Mouse (Mus musculus) olfactory bulb, adult 2 months (tissue): ENCODE measurements around the gene Kat5. TPM values are rescaled to one million over a fixed set of nuclear protein-coding genes. Genes with fewer than 3 reads are reported as not detected.

Experiments
- H3K27ac ChIP-seq: fragments of 200-500 bp; 2 replicates; pipeline ENCODE4 v1.5.1; 2012; ENCODE audit warnings: low read depth, low read length; ENCODE audit not compliant: insufficient read depth
- H3K4me1 ChIP-seq: fragments of 200-500 bp; 2 replicates; pipeline ENCODE4 v1.6.1; 2012; ENCODE audit warnings: low read length; ENCODE audit not compliant: control insufficient read depth, insufficient read depth
- H3K4me3 ChIP-seq: fragments of 200-500 bp; 2 replicates; pipeline ENCODE4 v1.5.1; 2012; ENCODE audit warnings: mild to moderate bottlenecking, low read depth, low read length, moderate library complexity; ENCODE audit not compliant: insufficient read depth
- CTCF ChIP-seq: fragments of 200-500 bp; IDR thresholded peaks from 2 replicates; pipeline ENCODE4 v1.5.1; 2012; ENCODE audit warnings: low read depth, mild to moderate bottlenecking, low read length, moderate library complexity; ENCODE audit not compliant: insufficient read depth
- POLR2A ChIP-seq: fragments of 200-500 bp; IDR thresholded peaks from 2 replicates; pipeline ENCODE4 v1.6.1; 2012; ENCODE audit warnings: mild to moderate bottlenecking, low read depth, low read length, moderate library complexity; ENCODE audit not compliant: insufficient read depth
- WGBS: fragments of 180-500 bp; shearing (Covaris S2); methylation state at CpG from one replicate; pipeline ENCODE4 v1.1.7; 2018; 5-methylcytosine and 5-hydroxymethylcytosine counted together
- polyA plus RNA-seq: library from polyadenylated mRNA; stranded (reverse); fragments of >200 nt; gene quantifications from 2 replicates; pipeline ENCODE4 v1.2.4, GENCODE M21; 2012; ENCODE audit warnings: low replicate concordance; ENCODE audit not compliant: missing spikeins, insufficient read depth, insufficient read length

Gene Kat5
- polyA plus RNA-seq, 1 experiment = not detected

DNA sequence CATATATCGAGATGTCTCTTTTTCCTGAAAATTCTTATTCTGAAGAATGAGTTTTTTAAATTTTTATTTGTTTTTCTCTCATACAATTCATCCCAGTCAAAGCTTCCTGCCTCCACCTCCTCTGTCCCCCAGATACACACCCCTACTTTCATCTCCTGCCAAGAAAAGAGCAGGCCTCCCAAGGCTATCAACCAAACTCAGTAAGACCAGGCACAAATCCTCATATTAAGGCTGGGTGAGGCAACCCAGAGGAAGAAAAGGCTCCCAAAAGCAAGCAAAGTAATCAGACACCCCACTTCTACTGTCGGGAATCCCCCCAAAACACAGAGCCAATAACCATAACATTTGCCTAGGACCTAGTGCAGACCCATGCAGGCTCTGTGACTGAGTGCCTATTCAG is 28.0 kb downstream of the Kat5 start:
- TF ChIP-seq POLR2A = no peak
- no peak for TF ChIP-seq CTCF
- H3K27ac ChIP-seq = no peak overlapping the region
- WGBS = 72% methylated on average over 2 of the region's 2 CpGs
- H3K4me3 ChIP-seq = no peak overlapping the region
- no peaks in the 10 kb centered on the region for H3K4me1 ChIP-seq

DNA sequence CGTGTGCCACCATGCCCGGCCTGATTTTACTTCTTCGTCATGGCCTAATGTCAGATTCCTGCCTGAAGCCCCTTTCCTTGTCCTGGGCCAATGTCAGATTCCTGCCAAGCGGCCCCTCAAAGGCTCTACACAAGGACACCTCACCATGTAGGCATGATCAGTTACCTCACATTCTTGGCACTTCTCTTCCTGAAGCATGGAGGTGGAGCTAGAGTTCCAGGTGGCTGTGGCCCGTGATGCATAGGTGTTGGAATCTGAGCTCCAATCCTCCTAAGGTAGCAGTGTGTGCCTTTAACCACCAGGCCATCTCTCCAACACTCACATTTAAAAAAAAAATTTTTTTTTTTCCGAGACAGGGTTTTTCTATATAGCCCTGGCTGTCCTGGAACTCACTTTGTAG is 29.3 kb downstream of the Kat5 start:
- TF ChIP-seq CTCF (no peak), POLR2A (no peak)
- WGBS = 87% methylated on average over 6 of the region's 6 CpGs
- Histone ChIP-seq H3K4me1 (no peaks in the 10 kb centered on the region), H3K4me3 (no peak overlapping the region), H3K27ac (no peak overlapping the region)

DNA sequence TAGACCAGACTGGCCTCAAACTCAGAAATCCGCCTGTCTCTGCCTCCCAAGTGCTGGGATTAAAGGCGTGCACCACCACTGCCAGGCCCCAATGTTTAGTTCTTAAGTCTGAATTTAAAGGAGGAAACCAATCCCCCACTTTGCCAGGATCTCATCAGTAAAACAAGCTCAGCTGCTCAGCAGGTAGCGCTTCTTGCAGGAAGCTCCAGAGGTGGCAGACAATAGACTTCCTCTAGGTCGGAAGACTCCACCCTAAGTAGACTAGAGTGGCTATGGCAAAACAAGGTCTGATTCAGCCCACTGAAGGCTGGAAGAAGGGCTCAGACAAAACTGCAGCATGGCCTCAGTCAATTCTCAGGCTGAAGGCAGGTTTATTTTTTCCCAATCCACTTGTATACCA is 30.1 kb downstream of the Kat5 start:
- H3K4me1 ChIP-seq = no peaks in the 10 kb centered on the region
- TF ChIP-seq CTCF (no peak), POLR2A (no peak)
- H3K27ac ChIP-seq = no peak overlapping the region
- H3K4me3 ChIP-seq = no peak overlapping the region
- 72% methylated on average over 4 of the region's 4 CpGs for WGBS

DNA sequence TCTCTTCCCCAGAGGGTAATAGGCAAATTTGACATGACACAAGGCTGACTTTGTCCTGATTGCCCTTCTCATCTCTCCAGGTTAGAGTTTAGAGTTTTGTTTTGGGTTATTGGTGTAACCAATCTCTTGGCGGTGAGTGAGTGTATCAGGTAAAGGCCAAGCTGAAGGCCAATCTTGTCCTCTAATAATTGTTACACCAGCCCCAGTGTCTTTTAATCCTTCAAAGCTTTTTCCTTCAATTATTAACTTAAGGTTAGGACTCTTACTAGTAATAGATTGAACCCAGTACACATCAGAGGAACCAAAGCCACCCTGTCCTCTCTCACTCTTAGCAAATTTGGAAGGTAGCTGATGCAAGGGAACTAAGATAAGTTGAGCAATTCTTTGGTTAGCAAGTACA is 34.7 kb downstream of the Kat5 start:
- H3K4me3 ChIP-seq = no peak overlapping the region
- TF ChIP-seq CTCF (no peak), POLR2A (no peak)
- 100% methylated on average over 1 of the region's 1 CpGs for WGBS
- H3K27ac ChIP-seq = no peak overlapping the region
- H3K4me1 ChIP-seq = peaks cover 4% of the 10 kb centered on the region; the same call in 1 of the 2 replicates

DNA sequence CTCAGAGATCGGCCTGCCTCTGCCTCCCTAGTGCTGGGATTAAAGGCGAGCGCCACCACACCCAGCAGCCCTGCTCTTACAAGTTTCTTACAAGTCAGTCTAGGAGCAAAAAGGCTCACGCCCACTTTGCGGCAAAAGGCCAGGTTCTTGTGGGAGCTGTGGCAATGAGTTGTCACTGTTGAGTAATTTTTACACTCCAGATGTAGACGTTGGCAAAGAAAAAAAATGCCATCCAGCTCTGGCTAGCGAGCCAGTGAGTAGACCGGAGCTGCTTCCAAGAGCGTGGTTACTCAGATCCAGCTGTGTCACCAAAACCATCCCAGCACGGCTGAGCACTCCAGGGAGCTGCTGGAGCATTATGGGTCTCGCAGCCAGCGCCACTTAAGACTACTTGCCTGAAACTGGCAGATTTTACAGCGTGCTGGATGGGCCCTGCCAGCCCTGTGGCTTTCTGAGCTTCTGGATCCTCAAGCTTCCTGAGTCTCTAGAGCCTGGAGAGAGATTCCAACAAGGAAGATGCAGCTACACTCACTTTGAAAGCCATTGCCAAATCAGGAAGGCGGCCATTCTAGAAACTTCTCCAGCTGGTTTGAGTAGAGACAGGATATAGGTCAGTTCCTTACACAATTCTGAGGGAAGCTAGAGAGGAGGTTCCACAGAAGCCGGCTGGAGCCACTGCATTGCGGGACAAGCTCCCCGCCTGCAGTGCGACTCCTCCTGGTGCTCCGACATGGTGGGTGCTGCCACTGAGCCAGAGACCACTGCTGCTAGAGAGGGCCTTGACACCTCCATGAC is 37.5 kb downstream of the Kat5 start:
- Histone ChIP-seq H3K27ac (no peak overlapping the region), H3K4me3 (no peak overlapping the region), H3K4me1 (peaks cover 13% of the 10 kb centered on the region)
- TF ChIP-seq POLR2A (no peak), CTCF (no peak)
- WGBS = 75% methylated on average over 19 of the region's 19 CpGs

DNA sequence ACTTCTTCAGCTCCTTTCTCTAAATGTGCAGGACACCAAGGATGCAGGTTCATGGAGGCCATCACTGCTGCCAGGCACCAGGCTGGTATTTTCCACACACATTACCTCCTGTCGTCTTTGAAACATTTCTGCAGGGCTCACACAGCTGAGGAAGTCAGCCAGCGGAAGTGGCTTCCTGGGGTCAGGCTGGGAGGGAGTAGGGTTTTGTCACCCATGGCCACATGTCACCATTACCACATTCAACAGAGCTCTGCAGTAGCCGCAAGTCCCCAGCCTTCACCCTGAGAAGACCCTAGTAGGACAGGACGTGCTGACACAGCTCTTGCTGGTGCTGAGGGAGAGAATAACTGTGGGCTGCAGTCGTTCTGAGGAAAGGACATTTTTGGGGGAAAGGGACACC is 38.2 kb downstream of the Kat5 start:
- H3K27ac ChIP-seq = no peak overlapping the region
- TF ChIP-seq POLR2A (no peak), CTCF (no peak)
- peaks cover 18% of the 10 kb centered on the region for H3K4me1 ChIP-seq
- 77% methylated on average over 5 of the region's 5 CpGs for WGBS
- no peak overlapping the region for H3K4me3 ChIP-seq

DNA sequence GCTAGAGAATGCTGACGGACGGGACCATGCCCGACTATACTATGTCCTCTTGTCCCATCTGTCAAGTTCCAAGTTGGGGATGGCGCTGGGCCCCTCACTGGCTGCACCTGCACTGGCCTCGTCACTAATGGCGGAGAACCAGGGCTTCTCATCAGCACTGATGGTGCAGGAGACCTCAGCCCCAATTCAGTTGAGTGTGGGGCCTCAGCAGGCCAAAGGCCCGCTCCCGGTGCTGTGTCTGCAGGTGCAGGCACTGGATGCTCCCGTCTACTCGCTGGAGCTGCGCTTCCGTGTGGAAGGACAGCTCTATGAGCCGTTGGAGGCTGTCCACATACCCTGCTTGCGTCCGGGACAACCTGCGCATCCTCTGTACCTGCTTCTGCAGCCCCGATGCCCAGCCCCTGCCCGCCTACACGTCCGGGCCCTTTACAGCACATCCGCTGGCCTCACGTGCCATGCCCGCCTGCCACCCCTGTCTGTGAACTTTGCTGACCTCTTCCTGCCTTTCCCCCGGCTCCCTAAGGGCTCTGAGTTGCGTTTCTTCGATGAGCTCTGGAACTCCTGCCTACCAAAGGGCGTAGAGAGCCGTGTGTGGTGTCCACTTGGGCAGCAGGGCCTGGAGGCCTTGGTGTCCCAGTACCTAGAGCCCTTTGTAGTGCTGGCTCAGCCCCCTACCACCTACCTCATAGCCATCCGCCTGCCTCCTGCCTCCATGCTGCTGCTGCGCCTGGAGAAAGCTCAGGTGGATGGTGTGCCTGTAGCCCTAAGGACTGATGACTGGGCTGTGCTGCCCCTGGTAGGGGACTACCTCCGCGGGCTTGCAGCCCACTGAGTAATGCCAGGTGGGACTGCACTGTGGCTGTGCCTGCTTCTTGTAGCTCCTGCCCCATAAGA is 39.4 kb downstream of the Kat5 start:
- no peak overlapping the region for H3K27ac ChIP-seq
- WGBS = 91% methylated on average over 32 of the region's 32 CpGs
- no peak overlapping the region for H3K4me3 ChIP-seq
- H3K4me1 ChIP-seq = peaks cover 18% of the 10 kb centered on the region
- TF ChIP-seq POLR2A = no peak
- TF ChIP-seq CTCF = no peak

DNA sequence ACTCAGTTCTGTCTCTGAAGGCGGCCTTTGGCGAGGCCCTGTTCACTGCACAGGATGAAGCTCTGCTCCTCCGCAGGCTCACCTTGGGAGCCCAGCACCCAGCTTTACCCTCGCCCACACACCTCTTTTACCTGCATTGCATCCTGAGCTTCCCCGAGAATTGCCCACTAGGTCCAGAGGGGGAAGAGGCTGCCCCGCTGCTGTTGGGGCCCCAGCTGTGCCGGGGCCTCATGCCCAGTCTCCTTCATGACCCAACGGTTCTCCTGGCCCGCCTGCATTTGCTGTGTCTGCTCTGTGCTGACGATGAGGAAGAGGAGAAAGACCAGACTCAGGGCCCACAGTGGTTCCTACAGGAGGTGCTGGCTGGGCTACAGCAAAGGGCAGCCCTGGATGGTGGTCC is 40.5 kb downstream of the Kat5 start:
- Histone ChIP-seq H3K27ac (no peak overlapping the region), H3K4me3 (no peak overlapping the region), H3K4me1 (peaks cover 18% of the 10 kb centered on the region)
- 87% methylated on average over 10 of the region's 10 CpGs for WGBS
- TF ChIP-seq POLR2A (no peak), CTCF (no peak)

DNA sequence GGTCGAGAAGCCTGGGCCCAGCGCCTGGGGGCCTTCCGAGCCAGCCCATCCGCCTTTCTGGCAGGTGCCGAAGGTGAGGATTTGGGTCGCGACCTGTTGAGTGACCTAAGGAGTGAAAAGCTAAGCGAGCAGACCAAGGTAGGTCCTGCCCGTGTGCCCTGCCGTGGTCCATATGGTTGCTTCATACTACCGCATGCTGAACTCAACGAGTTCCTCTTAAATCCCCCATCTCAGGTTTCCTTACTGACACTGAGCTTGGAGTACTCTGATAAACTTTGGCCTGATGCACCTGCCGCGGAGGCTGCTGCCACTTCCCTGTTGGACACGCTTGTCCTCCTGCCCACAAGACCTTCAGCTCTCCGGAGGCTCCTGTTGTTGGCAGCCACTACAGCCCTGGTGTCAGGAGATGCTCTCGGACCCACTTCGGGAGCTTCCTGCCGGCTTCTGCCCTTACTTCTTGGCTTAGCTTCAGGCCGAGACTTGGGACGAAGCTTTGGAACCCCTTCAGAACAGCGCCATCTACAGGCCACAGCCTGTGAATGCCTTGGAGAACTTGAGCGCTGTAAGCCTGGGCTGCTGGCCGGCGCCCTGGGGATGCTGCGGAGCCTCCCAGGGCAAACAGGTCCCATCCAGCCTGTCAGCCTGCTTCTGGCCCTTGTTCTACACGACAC is 41.4 kb downstream of the Kat5 start:
- no peak overlapping the region for H3K27ac ChIP-seq
- WGBS = 7% methylated on average over 27 of the region's 27 CpGs
- peak; percentile 77 for TF ChIP-seq CTCF
- no peak for TF ChIP-seq POLR2A

More for the DNA sequence above, 41.4 kb downstream of the Kat5 start:
- H3K4me3 ChIP-seq = peak overlapping the region; percentile 71
- peaks cover 18% of the 10 kb centered on the region for H3K4me1 ChIP-seq
